Mouse (Mus musculus) cerebellum, adult 2 months (tissue): ENCODE data around the gene Snx6.

Experiments used
- CTCF ChIP-seq: fragments of 200-500 bp; IDR thresholded peaks from 2 replicates; pipeline ENCODE4 v1.5.1; 2011; ENCODE audit warnings: low read depth, mild to moderate bottlenecking, control low read depth, low read length, moderate library complexity, borderline replicate concordance; ENCODE audit not compliant: insufficient read depth
- POLR2A ChIP-seq: fragments of 200-500 bp; IDR thresholded peaks from 2 replicates; pipeline ENCODE4 v1.6.1; 2011; ENCODE audit warnings: low read length, control low read depth, borderline replicate concordance; ENCODE audit not compliant: insufficient read depth

DNA sequence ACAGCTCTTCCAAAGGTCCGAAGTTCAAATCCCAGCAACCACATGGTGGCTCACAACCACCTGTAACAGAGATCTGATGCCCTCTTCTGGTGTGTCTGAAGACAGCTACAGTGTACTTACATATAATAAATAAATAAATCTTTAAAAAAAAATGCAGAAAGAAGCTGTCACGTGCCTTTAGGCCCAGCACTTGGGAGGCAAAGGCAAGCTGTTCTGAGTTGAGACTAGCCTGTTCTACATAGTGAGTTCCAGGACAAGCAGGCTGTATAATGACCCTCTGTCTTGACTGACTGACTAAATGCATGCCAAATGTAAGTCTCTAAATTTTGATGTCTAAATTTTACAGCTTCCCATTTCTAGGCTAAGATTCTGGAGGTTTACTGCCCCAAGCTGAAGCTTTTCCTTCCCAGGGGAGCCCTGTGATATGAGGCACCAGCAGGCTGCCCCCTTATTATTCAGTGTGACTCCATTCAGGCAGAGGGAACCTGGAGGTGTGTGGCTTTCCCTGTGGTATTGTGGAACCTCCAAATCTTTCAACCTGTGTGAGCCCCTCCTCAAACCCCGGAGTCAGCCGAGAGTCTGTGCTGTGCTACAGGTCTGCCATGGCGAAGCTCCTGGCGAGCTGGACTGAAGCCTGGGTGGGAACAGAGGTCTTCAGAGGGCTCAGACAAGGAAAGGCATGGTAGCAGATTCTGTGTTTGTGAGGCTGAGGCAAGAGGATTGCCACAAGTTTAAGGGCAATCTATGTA lies 9.9 kb upstream of the Snx6 start:
- TF ChIP-seq CTCF, result no peak
- TF ChIP-seq POLR2A, result no peak
